Mouse (Mus musculus): ENCODE results near the gene Snd1. TPM values are rescaled to one million over a fixed set of nuclear protein-coding genes. Genes with fewer than 3 reads are reported as not detected.

Gene Snd1
- polyA plus RNA-seq, 1 experiment: 35.6 TPM

- WGBS: 85% methylated on average over 5 of the region's 5 CpGs
Measured at GRCm38 (mm10) chr6:28536464-28536863, 61.5 kb downstream of the Snd1 start.

GRCm38 (mm10) chr6:28537851-28538527, 63.0 kb downstream of the Snd1 start:
- Histone ChIP-seq H3K4me3 (replicated peaks; ENCODE audit: control insufficient read depth, low read depth, low read length) (no peak overlapping the region), H3K4me1 (ENCODE audit: control insufficient read depth, insufficient read depth, low read length) (no peaks in the 10 kb centered on the region), H3K27ac (ENCODE audit: control insufficient read depth, insufficient read depth, low read depth, low read length, poor library complexity) (no peak overlapping the region)
- TF ChIP-seq POLR2A (IDR thresholded peaks at IDR 0.05; ENCODE audit: borderline replicate concordance, control insufficient read depth, low read depth, low read length) (no peak), CTCF (IDR thresholded peaks at IDR 0.05; ENCODE audit: control insufficient read depth, insufficient read depth, low read length) (no peak)
- 79% methylated on average over 10 of the region's 10 CpGs for WGBS

More at GRCm38 (mm10) chr6:28536464-28536863, 61.5 kb downstream of the Snd1 start:
- Histone ChIP-seq H3K27ac (ENCODE audit: control insufficient read depth, insufficient read depth, low read depth, low read length, poor library complexity) (no peak overlapping the region), H3K4me1 (ENCODE audit: control insufficient read depth, insufficient read depth, low read length) (no peaks in the 10 kb centered on the region), H3K4me3 (replicated peaks; ENCODE audit: control insufficient read depth, low read depth, low read length) (no peak overlapping the region)
- no peak for TF ChIP-seq CTCF (IDR thresholded peaks at IDR 0.05; ENCODE audit: control insufficient read depth, insufficient read depth, low read length)
- no peak for TF ChIP-seq POLR2A (IDR thresholded peaks at IDR 0.05; ENCODE audit: borderline replicate concordance, control insufficient read depth, low read depth, low read length)

GRCm38 (mm10) chr6:28542298-28542701, 67.4 kb downstream of the Snd1 start:
- no peak overlapping the region for H3K4me3 ChIP-seq (replicated peaks; ENCODE audit: control insufficient read depth, low read depth, low read length)
- H3K4me1 ChIP-seq (ENCODE audit: control insufficient read depth, insufficient read depth, low read length): no peaks in the 10 kb centered on the region
- 81% methylated on average over 6 of the region's 6 CpGs for WGBS
- no peak for TF ChIP-seq POLR2A (IDR thresholded peaks at IDR 0.05; ENCODE audit: borderline replicate concordance, control insufficient read depth, low read depth, low read length)
- TF ChIP-seq CTCF (IDR thresholded peaks at IDR 0.05; ENCODE audit: control insufficient read depth, insufficient read depth, low read length): no peak
- H3K27ac ChIP-seq (ENCODE audit: control insufficient read depth, insufficient read depth, low read depth, low read length, poor library complexity): no peak overlapping the region

DNA sequence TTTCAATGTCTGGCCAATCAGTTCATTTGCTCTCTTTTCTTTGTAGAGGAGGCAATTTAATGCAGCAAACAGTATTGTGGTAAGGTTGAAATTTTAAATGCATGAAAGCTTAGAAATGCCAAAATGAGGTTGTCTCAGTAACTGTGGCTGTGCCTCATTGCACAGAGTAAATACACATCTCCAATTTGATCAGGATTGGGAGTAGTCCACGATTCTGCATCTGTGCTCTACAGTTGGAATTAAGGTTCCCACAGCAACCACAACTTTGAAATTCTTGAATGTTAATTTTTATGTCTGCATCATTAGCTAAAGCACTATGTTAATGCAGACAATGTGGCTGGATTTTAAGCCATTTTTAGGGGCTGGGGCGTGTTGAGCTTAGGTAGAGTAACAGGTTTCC, 72.0 kb downstream of the Snd1 start:
- H3K4me1 ChIP-seq (ENCODE audit: control insufficient read depth, insufficient read depth, low read length): no peaks in the 10 kb centered on the region
- 83% methylated on average over 2 of the region's 2 CpGs for WGBS
- TF ChIP-seq CTCF (IDR thresholded peaks at IDR 0.05; ENCODE audit: control insufficient read depth, insufficient read depth, low read length) (no peak), POLR2A (IDR thresholded peaks at IDR 0.05; ENCODE audit: borderline replicate concordance, control insufficient read depth, low read depth, low read length) (no peak)
- no peak overlapping the region for H3K4me3 ChIP-seq (replicated peaks; ENCODE audit: control insufficient read depth, low read depth, low read length)
- H3K27ac ChIP-seq (ENCODE audit: control insufficient read depth, insufficient read depth, low read depth, low read length, poor library complexity): no peak overlapping the region

DNA sequence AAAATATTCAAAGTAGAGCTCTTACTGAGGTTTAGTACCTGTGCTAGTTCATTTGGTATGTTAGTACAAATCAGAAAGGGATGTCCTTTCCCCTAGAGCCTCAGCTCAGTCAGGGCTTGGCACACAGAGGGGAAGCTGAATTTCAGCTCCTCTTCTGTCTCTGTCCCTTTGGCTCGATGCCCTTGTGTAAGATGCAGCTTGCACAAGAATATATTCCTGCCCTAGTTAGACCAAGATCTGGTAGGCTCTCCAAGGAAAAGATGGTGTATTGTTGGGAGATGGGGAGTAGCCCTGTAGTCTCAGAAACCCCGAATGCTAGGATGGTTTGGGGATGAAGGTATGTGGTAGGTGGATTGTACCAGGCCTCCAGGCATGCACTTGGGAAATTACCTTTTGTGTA, 74.4 kb downstream of the Snd1 start:
- TF ChIP-seq POLR2A (IDR thresholded peaks at IDR 0.05; ENCODE audit: borderline replicate concordance, control insufficient read depth, low read depth, low read length): no peak
- no peak for TF ChIP-seq CTCF (IDR thresholded peaks at IDR 0.05; ENCODE audit: control insufficient read depth, insufficient read depth, low read length)
- H3K27ac ChIP-seq (ENCODE audit: control insufficient read depth, insufficient read depth, low read depth, low read length, poor library complexity): no peak overlapping the region
- H3K4me1 ChIP-seq (ENCODE audit: control insufficient read depth, insufficient read depth, low read length): no peaks in the 10 kb centered on the region
- no peak overlapping the region for H3K4me3 ChIP-seq (replicated peaks; ENCODE audit: control insufficient read depth, low read depth, low read length)
- 52% methylated on average over 2 of the region's 2 CpGs for WGBS

DNA sequence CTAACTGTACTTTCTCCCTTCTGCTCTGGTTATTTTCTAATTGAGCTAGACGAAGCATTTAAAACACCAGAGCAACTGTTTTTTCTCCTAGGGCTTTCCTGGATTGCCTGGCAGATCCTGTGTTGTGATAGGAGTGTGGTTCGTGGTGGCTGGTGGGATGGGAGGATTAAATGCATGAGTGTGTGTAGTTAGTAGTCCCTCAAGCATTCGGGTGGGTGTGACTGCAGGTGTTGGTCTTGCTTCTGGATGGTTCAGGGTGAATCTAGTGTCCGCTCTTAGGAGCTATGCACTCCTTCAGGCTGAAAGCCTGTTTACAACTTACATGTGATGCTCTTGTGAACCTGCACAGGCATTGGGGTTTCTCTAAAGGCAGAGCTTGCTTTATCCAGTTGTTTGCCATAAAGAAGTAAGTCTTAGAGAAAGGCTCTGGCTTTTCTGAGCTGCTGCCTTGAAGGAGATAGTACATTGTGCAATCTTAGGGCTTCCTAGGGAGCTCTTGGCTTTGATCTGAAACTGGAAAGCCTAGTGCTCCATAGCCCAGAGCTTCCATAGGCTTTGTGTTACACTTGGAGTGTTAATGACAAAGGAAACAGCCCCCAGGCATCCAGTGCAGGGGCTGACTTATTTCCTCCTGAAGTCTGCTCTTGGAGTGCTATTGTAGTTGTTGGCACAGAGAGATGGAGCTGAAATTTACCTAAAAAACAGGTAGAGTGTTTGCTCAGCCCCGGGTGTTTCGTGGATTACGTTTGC, 75.5 kb downstream of the Snd1 start:
- TF ChIP-seq CTCF (IDR thresholded peaks at IDR 0.05; ENCODE audit: control insufficient read depth, insufficient read depth, low read length) (no peak), POLR2A (IDR thresholded peaks at IDR 0.05; ENCODE audit: borderline replicate concordance, control insufficient read depth, low read depth, low read length) (no peak)
- H3K4me1 ChIP-seq (ENCODE audit: control insufficient read depth, insufficient read depth, low read length): no peaks in the 10 kb centered on the region
- 78% methylated on average over 7 of the region's 7 CpGs for WGBS
- H3K4me3 ChIP-seq (replicated peaks; ENCODE audit: control insufficient read depth, low read depth, low read length): no peak overlapping the region
- H3K27ac ChIP-seq (ENCODE audit: control insufficient read depth, insufficient read depth, low read depth, low read length, poor library complexity): no peak overlapping the region

DNA sequence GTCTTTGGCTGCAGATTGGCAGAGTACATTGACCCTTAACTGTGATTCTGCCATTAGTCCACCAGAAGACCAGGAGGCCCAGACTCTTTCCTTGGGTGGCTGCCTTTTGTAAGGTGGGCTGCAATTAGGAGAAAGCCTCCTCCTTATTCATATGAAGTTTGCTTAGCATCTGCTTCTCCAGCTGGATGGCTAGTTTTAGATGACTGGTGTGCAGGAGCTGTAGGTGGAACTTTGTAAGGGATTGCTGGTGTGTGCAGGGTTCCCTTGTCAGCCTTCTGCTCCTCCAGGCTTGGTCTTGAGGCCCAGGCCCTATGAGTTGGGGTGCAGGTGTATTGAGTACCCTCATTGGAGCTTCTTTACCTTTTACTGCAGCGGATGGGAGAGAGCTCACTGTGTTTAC, 79.5 kb downstream of the Snd1 start:
- 93% methylated on average over 1 of the region's 1 CpGs for WGBS
- no peak overlapping the region for H3K27ac ChIP-seq (ENCODE audit: control insufficient read depth, insufficient read depth, low read depth, low read length, poor library complexity)
- H3K4me3 ChIP-seq (replicated peaks; ENCODE audit: control insufficient read depth, low read depth, low read length): no peak overlapping the region
- no peaks in the 10 kb centered on the region for H3K4me1 ChIP-seq (ENCODE audit: control insufficient read depth, insufficient read depth, low read length)
- TF ChIP-seq POLR2A (IDR thresholded peaks at IDR 0.05; ENCODE audit: borderline replicate concordance, control insufficient read depth, low read depth, low read length) (no peak), CTCF (IDR thresholded peaks at IDR 0.05; ENCODE audit: control insufficient read depth, insufficient read depth, low read length) (no peak)

- no peak for TF ChIP-seq POLR2A (IDR thresholded peaks at IDR 0.05; ENCODE audit: borderline replicate concordance, control insufficient read depth, low read depth, low read length)
- no peak for TF ChIP-seq CTCF (IDR thresholded peaks at IDR 0.05; ENCODE audit: control insufficient read depth, insufficient read depth, low read length)
Measured at GRCm38 (mm10) chr6:28555002-28555401, 80.1 kb downstream of the Snd1 start.

More at GRCm38 (mm10) chr6:28555002-28555401, 80.1 kb downstream of the Snd1 start:
- Histone ChIP-seq H3K4me1 (ENCODE audit: control insufficient read depth, insufficient read depth, low read length) (no peaks in the 10 kb centered on the region), H3K27ac (ENCODE audit: control insufficient read depth, insufficient read depth, low read depth, low read length, poor library complexity) (no peak overlapping the region), H3K4me3 (replicated peaks; ENCODE audit: control insufficient read depth, low read depth, low read length) (no peak overlapping the region)
- WGBS: 84% methylated on average over 6 of the region's 6 CpGs
